Mouse (Mus musculus) ES-E14 (cell line): ENCODE results near the gene N4bp1. TPM values are rescaled to one million over a fixed set of nuclear protein-coding genes. Genes with fewer than 3 reads are reported as not detected.

Experiments used
- DNase-seq: peaks from one replicate; pipeline ENCODE4 v3.0.0-alpha.2; 2013; ENCODE audit warnings: low read depth, low spot score
- H3K27ac ChIP-seq: 2 replicates; pipeline ENCODE4 v1.5.1; 2012; ENCODE audit warnings: low read depth, mild to moderate bottlenecking, low read length, moderate library complexity, mixed read lengths; ENCODE audit not compliant: poor library complexity, insufficient read depth, severe bottlenecking
- H3K36me3 ChIP-seq: 2 replicates; pipeline ENCODE4 v1.6.1; 2012; ENCODE audit warnings: mild to moderate bottlenecking, low read length, moderate library complexity, mixed read lengths; ENCODE audit not compliant: control insufficient read depth, poor library complexity, insufficient read depth, severe bottlenecking
- H3K4me1 ChIP-seq, 2 experiments: fragments of 150-350 bp in 1 of 2; sonication (generic) in 1 of 2; 2 replicates each; pipeline ENCODE4 v1.6.1; 2012; ENCODE audit warnings: low read length in 2 of 2, mild to moderate bottlenecking in 1 of 2, mixed read lengths in 1 of 2; ENCODE audit not compliant: control insufficient read depth in 2 of 2, insufficient read depth in 2 of 2, poor library complexity in 1 of 2
- H3K4me3 ChIP-seq, 2 experiments: fragments of 150-350 bp in 1 of 2; sonication (generic) in 1 of 2; 2 replicates each; pipeline ENCODE4 v1.5.1; 2012; ENCODE audit warnings: low read length in 2 of 2, low read depth in 1 of 2, mild to moderate bottlenecking in 1 of 2, mixed read lengths in 1 of 2; ENCODE audit not compliant: insufficient read depth in 1 of 2, poor library complexity in 1 of 2, severe bottlenecking in 1 of 2
- H3K9ac ChIP-seq: 2 replicates; pipeline ENCODE4 v1.6.1; 2012; ENCODE audit warnings: low read depth, mild to moderate bottlenecking, low read length, mixed read lengths; ENCODE audit not compliant: poor library complexity, insufficient read depth, severe bottlenecking
- H3K9me3 ChIP-seq: fragments of 150-350 bp; sonication (generic); 2 replicates; pipeline ENCODE4 v1.6.1; 2012; ENCODE audit warnings: low read depth, mild to moderate bottlenecking, low read length; ENCODE audit not compliant: control insufficient read depth, insufficient read depth
- CHD2 ChIP-seq: IDR thresholded peaks from 2 replicates; pipeline ENCODE4 v1.6.1; 2014; ENCODE audit warnings: mild to moderate bottlenecking, low read depth, low read length, inconsistent platforms
- HCFC1 ChIP-seq: IDR thresholded peaks from 2 replicates; pipeline ENCODE4 v1.6.1; 2012; ENCODE audit warnings: low read length, inconsistent platforms, borderline replicate concordance; ENCODE audit not compliant: insufficient read depth
- MAFK ChIP-seq: IDR thresholded peaks from 2 replicates; pipeline ENCODE4 v1.6.1; 2014; ENCODE audit warnings: mild to moderate bottlenecking, low read depth, low read length, inconsistent platforms; ENCODE audit not compliant: insufficient read depth
- ZC3H11A ChIP-seq: IDR thresholded peaks from 2 replicates; pipeline ENCODE4 v1.6.1; 2012; ENCODE audit warnings: low read depth, mild to moderate bottlenecking, inconsistent platforms, low read length, borderline replicate concordance
- ZNF384 ChIP-seq: IDR thresholded peaks from 2 replicates; pipeline ENCODE4 v1.6.1; 2012; ENCODE audit warnings: low read depth, low read length, inconsistent platforms
- in situ Hi-C, 2 experiments: fragments of 600-800 bp; cut with MboI; formaldehyde crosslinking; loops; one replicate each; pipeline ENCODE4 v1.15.1; 2025; ENCODE audit warnings: low sequenced_read_pairs in 2 of 2, inconsistent platforms in 1 of 2; ENCODE audit not compliant: unreplicated experiment in 2 of 2
- total RNA-seq: library from RNA; depleted of rRNA; stranded (reverse); fragments of 300-350 nt; gene quantifications from 2 replicates; pipeline ENCODE4 v1.2.3, GENCODE M21; 2012

N4bp1 gene
- total RNA-seq, 1 experiment: 40.2 TPM

DNA sequence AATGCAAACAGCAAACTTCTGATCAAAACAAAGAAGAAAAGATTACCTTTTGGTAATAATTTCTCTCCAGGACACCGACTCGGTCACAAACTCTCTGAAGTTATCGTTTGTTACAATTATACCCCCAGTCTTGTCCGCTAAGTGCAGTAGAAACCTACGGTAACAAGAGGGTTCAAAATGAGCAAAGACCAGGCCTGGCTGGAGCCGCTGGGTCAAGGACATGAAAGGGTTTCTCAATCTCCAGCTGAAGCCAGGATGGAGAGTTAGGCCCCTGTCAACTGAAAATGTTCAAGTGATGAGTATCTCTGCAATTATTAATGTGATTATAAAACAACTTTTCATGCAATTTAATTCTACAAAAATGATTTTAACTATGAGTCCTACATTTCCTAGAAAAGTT, 36.7 kb downstream of the N4bp1 start:
- Histone ChIP-seq H3K9ac (no peak overlapping the region), H3K9me3 (no peaks in the 10 kb centered on the region), H3K36me3 (peaks cover 53% of the 10 kb centered on the region), H3K4me1 (no peaks in the 10 kb centered on the region), H3K4me3 (no peak overlapping the region), H3K27ac (no peak overlapping the region)
- TF ChIP-seq ZC3H11A (no peak), CHD2 (no peak), ZNF384 (no peak), HCFC1 (no peak), MAFK (no peak)
- in situ Hi-C loops: no loop called here
- DNase-seq: no peak

DNA sequence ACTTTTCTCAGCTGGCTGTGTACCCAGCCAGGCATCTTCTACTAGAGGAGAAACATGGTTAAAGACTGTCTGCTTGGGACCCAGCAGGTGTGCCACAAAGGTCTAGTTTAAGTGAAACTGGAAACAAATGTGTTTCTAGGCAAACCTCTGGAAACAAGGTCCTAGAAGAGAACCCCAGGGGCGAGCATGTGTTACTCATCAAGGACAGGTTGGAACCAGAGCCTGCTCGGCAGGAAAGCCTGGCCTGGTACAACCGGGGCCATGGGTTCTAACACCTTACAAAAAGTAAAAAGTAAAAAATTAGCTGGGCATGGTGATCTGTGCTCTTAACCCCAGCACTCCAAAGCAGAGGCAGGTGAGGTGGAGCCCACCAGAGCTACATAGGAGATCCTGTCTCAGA, 38.0 kb downstream of the N4bp1 start:
- H3K4me3 ChIP-seq: no peak overlapping the region
- no peaks in the 10 kb centered on the region for H3K9me3 ChIP-seq
- no peak overlapping the region for H3K27ac ChIP-seq
- H3K4me1 ChIP-seq: peaks cover under 1 to 6% of the 10 kb centered on the region in 2 experiments; a peak in 2 of 4 replicates
- TF ChIP-seq HCFC1: no peak
- TF ChIP-seq ZNF384: no peak
- TF ChIP-seq MAFK: no peak
- TF ChIP-seq ZC3H11A: no peak
- no peak for TF ChIP-seq CHD2
- no peak overlapping the region for H3K9ac ChIP-seq
- in situ Hi-C loops: no loop called here
- H3K36me3 ChIP-seq: peaks cover 58% of the 10 kb centered on the region
- DNase-seq: no peak

DNA sequence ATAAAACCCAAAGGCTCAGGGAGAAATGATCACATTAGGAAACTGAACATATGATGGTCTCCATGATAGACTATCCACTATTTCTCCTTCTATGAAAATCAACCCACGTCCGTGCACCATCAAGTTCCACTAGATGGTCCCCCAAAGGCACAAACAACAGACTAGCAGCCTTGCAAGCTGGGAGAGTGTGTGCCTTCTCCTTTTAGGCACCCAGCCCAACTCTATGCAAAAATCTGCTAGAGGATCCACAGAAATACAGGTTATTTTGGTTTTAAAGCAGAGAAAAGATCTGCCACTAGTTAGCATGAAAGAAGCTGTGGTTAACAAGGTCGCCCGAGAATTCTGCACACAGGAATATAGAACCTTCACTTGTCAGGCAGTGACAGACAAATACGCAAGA, 39.2 kb downstream of the N4bp1 start:
- in situ Hi-C loops: no loop called here
- Histone ChIP-seq H3K4me3 (no peak overlapping the region), H3K4me1 (peaks cover 7 to 12% of the 10 kb centered on the region in 2 experiments; a peak in 2 of 4 replicates), H3K27ac (no peak overlapping the region), H3K9ac (no peak overlapping the region), H3K36me3 (peaks cover 63% of the 10 kb centered on the region), H3K9me3 (no peaks in the 10 kb centered on the region)
- TF ChIP-seq ZC3H11A (no peak), MAFK (no peak), CHD2 (no peak), HCFC1 (no peak), ZNF384 (no peak)
- DNase-seq: no peak

DNA sequence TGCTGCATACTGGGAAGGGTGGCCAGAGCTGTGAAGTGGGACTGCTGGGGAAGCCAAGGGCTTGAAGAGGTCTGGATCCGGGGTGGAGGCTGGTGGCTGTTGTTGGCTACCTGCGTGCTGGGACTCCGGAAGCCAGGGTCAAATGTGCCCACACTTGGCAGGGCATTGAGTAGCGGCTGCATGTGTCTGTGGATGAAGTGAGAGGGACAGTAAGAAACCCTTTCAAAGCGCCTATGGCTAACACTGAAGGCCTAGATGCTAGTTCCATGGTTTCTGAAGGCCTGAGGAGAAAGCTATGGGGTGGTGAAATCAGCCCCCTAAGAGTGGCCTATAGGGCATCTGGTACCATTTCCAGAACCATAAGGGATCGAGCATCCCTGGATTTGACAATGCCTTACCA, 40.2 kb downstream of the N4bp1 start:
- H3K9ac ChIP-seq: no peak overlapping the region
- no peak for DNase-seq
- no peak for TF ChIP-seq MAFK
- no peak for TF ChIP-seq ZNF384
- no peak for TF ChIP-seq HCFC1
- TF ChIP-seq ZC3H11A: no peak
- no peak for TF ChIP-seq CHD2
- in situ Hi-C loops: no loop called here
- H3K9me3 ChIP-seq: no peaks in the 10 kb centered on the region
- H3K36me3 ChIP-seq: peaks cover 62% of the 10 kb centered on the region
- H3K27ac ChIP-seq: no peak overlapping the region
- peaks cover 7 to 20% of the 10 kb centered on the region in 2 experiments; a peak in 2 of 4 replicates for H3K4me1 ChIP-seq
- no peak overlapping the region for H3K4me3 ChIP-seq

GRCm38 (mm10) chr8:86843896-86844295, 41.2 kb downstream of the N4bp1 start:
- Histone ChIP-seq H3K9ac (no peak overlapping the region), H3K9me3 (no peaks in the 10 kb centered on the region), H3K4me1 (peaks cover 9 to 20% of the 10 kb centered on the region in 2 experiments; a peak in 3 of 4 replicates), H3K27ac (no peak overlapping the region), H3K4me3 (no peak overlapping the region), H3K36me3 (peaks cover 58% of the 10 kb centered on the region)
- in situ Hi-C loops: no loop called here
- TF ChIP-seq CHD2 (no peak), ZNF384 (no peak)
- no peak for DNase-seq
